Mouse (Mus musculus) thymus, adult 2 months (tissue): ENCODE results near the gene Cxadr. TPM values are rescaled to one million over a fixed set of nuclear protein-coding genes. Genes with fewer than 3 reads are reported as not detected.

Source experiments
- DNase-seq: peaks from one replicate; pipeline ENCODE4 v3.0.0; 2021
- H3K27ac ChIP-seq: fragments of 200-500 bp; 2 replicates; pipeline ENCODE4 v1.5.1; 2012; ENCODE audit warnings: low read length, control low read depth; ENCODE audit not compliant: control insufficient read depth, insufficient read depth
- H3K27me3 ChIP-seq: fragments of 200-500 bp; 2 replicates; pipeline ENCODE4 v1.6.1; 2012; ENCODE audit warnings: mild to moderate bottlenecking, low read length, moderate library complexity, mixed read lengths; ENCODE audit not compliant: control insufficient read depth, insufficient read depth
- H3K36me3 ChIP-seq: fragments of 200-500 bp; 2 replicates; pipeline ENCODE4 v1.6.1; 2012; ENCODE audit warnings: mild to moderate bottlenecking, low read length, moderate library complexity; ENCODE audit not compliant: control insufficient read depth, insufficient read depth
- H3K4me1 ChIP-seq: fragments of 200-500 bp; replicated peaks from 2 replicates; pipeline ENCODE4 v1.6.1; 2012; ENCODE audit warnings: low read length; ENCODE audit not compliant: control insufficient read depth, insufficient read depth
- H3K4me3 ChIP-seq: fragments of 200-500 bp; 2 replicates; pipeline ENCODE4 v1.5.1; 2012; ENCODE audit warnings: mild to moderate bottlenecking, low read length, control low read depth, moderate library complexity; ENCODE audit not compliant: control insufficient read depth, insufficient read depth
- CTCF ChIP-seq: fragments of 200-500 bp; IDR thresholded peaks from 2 replicates; pipeline ENCODE4 v1.5.1; 2012; ENCODE audit warnings: mild to moderate bottlenecking, control low read depth, low read length, moderate library complexity, borderline replicate concordance; ENCODE audit not compliant: control insufficient read depth, poor library complexity, insufficient read depth; ENCODE audit errors: extremely low read depth
- POLR2A ChIP-seq: fragments of 200-500 bp; IDR thresholded peaks from 2 replicates; pipeline ENCODE4 v1.6.1; 2012; ENCODE audit warnings: mild to moderate bottlenecking, low read length, control low read depth, moderate library complexity; ENCODE audit not compliant: control insufficient read depth, poor library complexity, insufficient read depth; ENCODE audit errors: extremely low read depth
- WGBS: fragments of 180-500 bp; shearing (Covaris S2); methylation state at CpG from one replicate; pipeline ENCODE4 v1.1.7; 2018; 5-methylcytosine and 5-hydroxymethylcytosine counted together
- polyA plus RNA-seq: library from polyadenylated mRNA; depleted of rRNA; stranded (reverse); fragments of >200 nt; gene quantifications from 2 replicates; pipeline ENCODE4 v1.2.3, GENCODE M21; 2012

Gene Cxadr
- polyA plus RNA-seq, 1 experiment = 4.5 TPM

GRCm38 (mm10) chr16:78265826-78266225, 35.5 kb upstream of the Cxadr start:
- no peaks in the 10 kb centered on the region for H3K27me3 ChIP-seq
- H3K4me3 ChIP-seq = no peak overlapping the region
- H3K4me1 ChIP-seq = peaks cover 4% of the 10 kb centered on the region
- no peak overlapping the region for H3K27ac ChIP-seq
- DNase-seq = no peak
- TF ChIP-seq CTCF (no peak), POLR2A (no peak)
- H3K36me3 ChIP-seq = no peaks in the 10 kb centered on the region
- 86% methylated on average over 11 of the region's 11 CpGs for WGBS

DNA sequence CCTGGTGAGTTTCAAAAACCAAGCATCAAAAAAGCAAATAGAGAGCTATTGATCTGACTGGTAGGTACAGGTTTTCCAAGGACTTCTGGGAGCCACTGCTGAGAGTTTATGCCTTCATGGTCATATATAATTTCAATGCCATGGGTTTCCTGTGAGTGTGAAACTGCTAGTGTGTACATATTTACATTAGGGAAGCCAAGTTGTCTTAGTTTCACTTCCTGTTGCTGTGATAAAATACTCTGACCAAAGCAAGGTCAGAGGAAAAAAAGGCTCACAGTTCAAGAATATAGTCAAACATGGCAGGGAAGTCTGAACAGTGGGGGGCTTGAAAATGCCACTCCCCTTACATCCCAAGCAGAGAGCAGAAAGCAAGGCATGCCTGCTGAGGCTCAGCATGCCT, 33.8 kb upstream of the Cxadr start:
- Histone ChIP-seq H3K4me1 (peaks cover 4% of the 10 kb centered on the region), H3K36me3 (no peaks in the 10 kb centered on the region), H3K27me3 (no peaks in the 10 kb centered on the region), H3K4me3 (no peak overlapping the region), H3K27ac (no peak overlapping the region)
- DNase-seq = no peak
- TF ChIP-seq CTCF (no peak), POLR2A (no peak)

DNA sequence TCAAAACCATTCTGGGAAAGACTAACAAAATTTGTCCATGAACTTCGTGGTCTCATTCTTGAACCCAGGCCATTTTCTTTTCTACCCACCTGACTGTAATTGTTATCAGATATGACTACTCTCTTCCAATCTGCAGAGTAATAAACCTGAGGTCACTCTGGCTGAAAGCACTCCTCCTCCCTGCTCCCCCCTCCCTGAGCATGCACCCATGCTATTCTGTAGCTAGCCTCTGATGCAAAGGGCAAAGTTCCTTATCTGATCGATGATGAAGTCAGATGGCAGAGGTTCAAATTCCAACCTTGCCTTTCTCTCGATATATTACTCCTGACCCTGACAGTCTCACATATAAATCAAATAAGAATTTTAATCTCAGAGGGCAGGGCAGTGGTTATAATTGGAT, 33.1 kb upstream of the Cxadr start:
- Histone ChIP-seq H3K4me3 (no peak overlapping the region), H3K36me3 (no peaks in the 10 kb centered on the region), H3K27me3 (no peaks in the 10 kb centered on the region), H3K27ac (no peak overlapping the region), H3K4me1 (peaks cover 4% of the 10 kb centered on the region)
- TF ChIP-seq CTCF (no peak), POLR2A (no peak)
- WGBS = 84% methylated on average over 3 of the region's 3 CpGs
- DNase-seq = no peak

- no peaks in the 10 kb centered on the region for H3K4me1 ChIP-seq
- no peaks in the 10 kb centered on the region for H3K36me3 ChIP-seq
- TF ChIP-seq POLR2A (no peak), CTCF (no peak)
- no peaks in the 10 kb centered on the region for H3K27me3 ChIP-seq
- no peak overlapping the region for H3K4me3 ChIP-seq
- WGBS = 93% methylated on average over 9 of the region's 9 CpGs
- no peak overlapping the region for H3K27ac ChIP-seq
- DNase-seq = no peak
These were observed 26.3 kb upstream of the Cxadr start for GRCm38 (mm10) chr16:78274825-78275455.

GRCm38 (mm10) chr16:78277567-78277966, 23.7 kb upstream of the Cxadr start:
- TF ChIP-seq POLR2A (no peak), CTCF (no peak)
- no peak overlapping the region for H3K4me3 ChIP-seq
- H3K4me1 ChIP-seq = no peaks in the 10 kb centered on the region
- H3K36me3 ChIP-seq = no peaks in the 10 kb centered on the region
- WGBS = 42% methylated on average over 4 of the region's 4 CpGs
- no peak overlapping the region for H3K27ac ChIP-seq
- DNase-seq = no peak
- H3K27me3 ChIP-seq = no peaks in the 10 kb centered on the region

DNA sequence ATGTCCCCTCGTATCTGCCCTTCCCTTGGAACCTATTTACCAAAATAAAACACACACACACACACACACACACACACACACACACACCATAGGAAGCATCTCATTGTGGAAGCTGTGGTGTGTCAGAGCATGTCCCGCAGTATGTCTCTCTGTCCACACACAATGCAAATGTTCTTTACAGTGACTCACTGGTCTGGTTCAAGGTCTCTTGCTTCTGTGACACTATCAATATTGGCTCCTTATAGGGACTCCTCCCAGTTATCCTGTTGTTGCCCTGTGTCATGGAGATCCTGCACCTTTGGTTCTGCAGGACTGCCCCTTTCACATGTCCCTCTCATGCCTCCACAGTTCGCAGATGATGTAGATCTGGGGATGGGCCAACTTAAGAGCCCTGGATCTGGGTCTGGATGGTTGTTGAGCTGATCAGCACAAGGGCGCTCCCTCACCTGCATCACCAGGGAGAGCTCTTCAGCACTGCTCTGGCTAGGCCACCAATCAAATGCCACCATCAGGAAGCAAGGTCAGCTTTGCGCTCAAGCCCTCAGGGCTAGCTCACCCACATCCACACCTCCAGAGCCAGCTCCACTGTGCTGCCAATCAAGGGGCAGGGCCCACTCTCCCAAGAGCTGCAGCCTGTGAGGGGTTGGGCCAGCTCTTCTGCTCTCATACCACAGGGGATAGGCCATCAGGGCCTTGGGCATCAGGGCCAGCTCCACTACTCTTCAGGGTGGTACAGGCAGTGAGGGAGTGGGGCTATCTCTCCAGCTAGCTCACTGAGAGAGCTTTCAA, 21.0 kb upstream of the Cxadr start:
- H3K4me3 ChIP-seq = no peak overlapping the region
- 93% methylated on average over 5 of the region's 5 CpGs for WGBS
- no peak for DNase-seq
- no peaks in the 10 kb centered on the region for H3K27me3 ChIP-seq
- no peak for TF ChIP-seq POLR2A
- TF ChIP-seq CTCF = no peak
- no peaks in the 10 kb centered on the region for H3K4me1 ChIP-seq
- no peak overlapping the region for H3K27ac ChIP-seq
- H3K36me3 ChIP-seq = no peaks in the 10 kb centered on the region

- Histone ChIP-seq H3K36me3 (no peaks in the 10 kb centered on the region), H3K27me3 (no peaks in the 10 kb centered on the region), H3K4me3 (no peak overlapping the region), H3K4me1 (no peaks in the 10 kb centered on the region), H3K27ac (no peak overlapping the region)
- 94% methylated on average over 5 of the region's 5 CpGs for WGBS
- no peak for DNase-seq
- TF ChIP-seq POLR2A = no peak
- no peak for TF ChIP-seq CTCF
These were observed 18.1 kb upstream of the Cxadr start for GRCm38 (mm10) chr16:78283231-78283630.
